Mouse (Mus musculus) heart, postnatal 36 days (tissue): ENCODE data around the gene Top3a. TPM values are rescaled to one million over a fixed set of nuclear protein-coding genes. Genes with fewer than 3 reads are reported as not detected.
"Not testable (repeated sequence)": the region's sequence is repeated elsewhere in the genome, so short reads cannot be mapped to it uniquely, and the experiment has no call there.

Source experiments
- DNase-seq, 2 experiments: peaks; one replicate each; pipeline ENCODE4 v3.0.0; 2021 to 2022
- intact Hi-C: fragments of 180-260 bp; cut with DNase I; formaldehyde crosslinking; loops from one replicate; pipeline ENCODE4 v1.15.1; 2025
- total RNA-seq, 2 experiments: library from RNA; stranded (reverse); gene quantifications; 2 replicates each; pipeline ENCODE4 v1.2.3; 2021

Gene Top3a
- total RNA-seq, result 1 to 10 TPM; 4.5 to 5.3 TPM

GRCm38 (mm10) chr11:60776829-60777740, at the start of gene Top3a, which contains the start of gene Smcr8:
Gene Top3a, minus strand, starts transcription at chr11:60777365.
Gene Smcr8, plus strand, starts transcription at chr11:60777524.
- intact Hi-C loops, result loop anchor here (2.0 kb wide), 4 partner anchors 48 to 102 kb away; partner anchors contain the start of genes Dhrs7b, Mief2 and Tmem11
- peak; percentile 82 to 91 for DNase-seq

DNA sequence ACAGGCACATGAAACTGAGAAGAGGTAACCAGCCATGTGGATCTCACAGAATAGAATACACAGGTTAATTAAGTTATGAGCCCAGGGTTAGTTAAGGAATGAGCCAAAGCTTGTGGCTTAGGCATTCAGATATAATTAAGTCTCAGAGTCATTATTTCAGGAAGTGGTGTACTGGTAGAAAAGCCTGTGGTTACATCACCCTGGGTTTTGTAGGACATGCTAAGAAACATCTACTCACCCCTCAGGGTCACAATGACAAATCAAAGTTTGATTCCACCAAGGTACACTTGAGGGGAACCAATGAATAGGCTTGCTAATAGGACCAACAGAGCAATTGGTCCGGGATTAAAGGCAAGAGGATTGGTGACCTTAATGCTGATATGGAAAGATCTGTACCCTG, 49.5 kb upstream of the Top3a start:
- intact Hi-C loops, result loop anchor here (5.0 kb wide), 1 partner anchor 269 kb away; no protein-coding TSS in a partner anchor
- no peak for DNase-seq

GRCm38 (mm10) chr11:60825191-60825590, 48.0 kb upstream of the Top3a start:
- no peak for DNase-seq
- intact Hi-C loops, result loop anchor here (5.0 kb wide), 1 partner anchor 268 kb away; no protein-coding TSS in a partner anchor

DNA sequence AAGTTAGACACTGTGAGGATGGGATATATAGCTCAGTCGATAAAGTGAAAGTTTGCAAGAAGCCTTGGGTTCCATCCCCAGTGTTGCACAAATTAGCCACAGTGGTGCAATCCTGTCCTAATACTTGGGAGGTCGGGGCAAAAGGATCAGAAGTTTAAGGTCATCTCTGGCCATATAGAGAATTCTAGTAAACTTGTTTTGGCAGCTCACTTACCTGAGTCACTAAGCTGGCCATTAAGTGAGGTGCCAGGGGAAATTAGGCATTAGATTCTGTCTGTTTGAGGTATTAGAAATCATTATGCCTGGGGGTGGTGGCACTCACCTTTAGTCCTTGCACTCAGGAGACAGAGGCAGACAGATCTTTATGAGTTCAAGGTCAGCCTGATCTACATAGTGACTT, 46.6 kb upstream of the Top3a start:
- DNase-seq, result no peak
- intact Hi-C loops, result no loop called here

- intact Hi-C loops, result no loop called here
Observed at GRCm38 (mm10) chr11:60816398-60816797, 39.2 kb upstream of the Top3a start.

GRCm38 (mm10) chr11:60811618-60812017, 34.5 kb upstream of the Top3a start, which contains the start of gene Shmt1:
Gene Shmt1, minus strand, starts transcription at chr11:60811718.
- intact Hi-C loops, DNase-seq: not testable (repeated sequence)

More at GRCm38 (mm10) chr11:60816398-60816797, 39.2 kb upstream of the Top3a start:
- DNase-seq, result no peak

DNA sequence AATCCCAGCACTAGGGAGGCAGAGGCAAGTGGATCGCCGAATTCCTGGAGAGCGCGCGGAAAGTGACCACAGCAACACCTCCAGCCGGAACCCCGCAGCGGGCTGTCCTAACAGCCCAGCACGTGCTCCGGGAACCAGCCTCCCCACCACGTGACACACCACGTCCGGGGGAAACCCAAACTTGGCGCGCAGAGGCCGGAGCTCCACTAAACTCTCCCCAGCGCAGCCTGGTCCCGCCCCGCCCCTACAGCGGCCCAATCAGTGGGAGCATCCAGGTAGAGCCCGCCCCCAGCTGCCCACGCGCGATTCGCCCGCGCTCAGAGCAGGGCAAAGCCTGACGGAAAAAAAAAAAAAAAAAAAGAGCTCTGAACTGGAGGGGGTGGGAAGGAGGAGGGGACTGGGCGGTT, 33.9 kb upstream of the Top3a start:
- intact Hi-C loops, result no loop called here
- DNase-seq, result peak; percentile 89 to 91

- no peak for DNase-seq
- intact Hi-C loops, result no loop called here
Observed at GRCm38 (mm10) chr11:60810046-60810965, 33.1 kb upstream of the Top3a start.

DNA sequence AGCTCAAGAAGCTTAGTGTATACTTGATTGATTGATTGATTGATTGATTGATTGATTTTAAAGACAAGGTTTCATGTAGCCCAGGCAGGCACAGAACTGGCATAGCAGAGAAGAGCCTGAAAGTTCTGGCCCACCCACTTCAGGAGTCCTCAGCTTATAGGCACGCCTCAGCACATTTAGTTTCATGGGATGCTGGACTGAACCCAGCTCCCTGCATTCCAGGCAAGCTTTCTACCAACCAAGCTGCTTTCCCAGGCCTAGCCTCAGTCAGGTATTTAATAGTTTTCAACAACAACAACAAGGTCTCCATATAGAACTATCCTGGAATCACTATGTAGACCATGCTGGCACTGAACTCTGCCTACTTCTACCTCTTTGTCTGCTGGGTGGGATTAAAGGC, 32.4 kb upstream of the Top3a start:
- DNase-seq, result no peak
- intact Hi-C loops, result loop anchor here (2.0 kb wide), 1 partner anchor 29 kb away; no protein-coding TSS in a partner anchor

DNA sequence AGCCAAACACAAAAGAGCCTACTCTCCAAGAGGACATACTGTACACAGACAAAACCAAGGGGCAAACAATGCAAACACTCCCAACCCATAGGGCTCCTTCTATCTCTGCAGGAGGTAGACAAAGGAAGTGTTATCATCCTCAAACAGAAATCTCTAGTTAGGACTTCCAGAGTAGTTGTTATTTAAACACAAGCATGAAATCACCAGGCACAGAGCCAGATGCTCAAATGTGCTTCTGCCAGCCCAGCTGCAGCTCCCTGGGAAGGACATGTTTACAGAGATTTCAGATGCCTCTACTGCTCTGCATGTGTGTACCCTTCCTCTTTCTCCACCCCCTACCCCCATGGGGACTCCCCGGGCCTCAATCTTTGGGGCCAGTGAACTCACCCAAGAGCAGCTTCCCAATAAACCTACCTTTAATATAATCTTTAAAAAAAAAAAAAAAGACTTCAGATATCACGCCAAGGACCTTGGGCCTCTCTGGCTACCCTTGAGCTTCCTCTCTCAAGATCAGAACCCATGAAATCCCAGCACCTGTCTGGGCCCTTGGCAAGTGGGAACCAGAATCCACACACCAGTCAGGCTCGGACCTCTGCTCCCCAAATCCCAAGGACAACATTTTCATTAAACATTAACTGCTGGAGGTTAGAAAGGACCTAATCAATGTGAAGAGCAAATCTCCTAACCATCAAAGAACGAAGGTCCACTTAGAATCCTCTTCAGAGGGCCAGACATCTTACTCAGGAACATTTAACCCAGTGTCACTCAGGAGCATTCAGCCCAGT, 31.3 kb upstream of the Top3a start:
- peak; percentile 24 to 38 for DNase-seq
- intact Hi-C loops, result loop anchor here (2.0 kb wide), 1 partner anchor 28 kb away; no protein-coding TSS in a partner anchor

GRCm38 (mm10) chr11:60800892-60801291, 23.7 kb upstream of the Top3a start:
- no peak for DNase-seq
- intact Hi-C loops, result no loop called here

DNA sequence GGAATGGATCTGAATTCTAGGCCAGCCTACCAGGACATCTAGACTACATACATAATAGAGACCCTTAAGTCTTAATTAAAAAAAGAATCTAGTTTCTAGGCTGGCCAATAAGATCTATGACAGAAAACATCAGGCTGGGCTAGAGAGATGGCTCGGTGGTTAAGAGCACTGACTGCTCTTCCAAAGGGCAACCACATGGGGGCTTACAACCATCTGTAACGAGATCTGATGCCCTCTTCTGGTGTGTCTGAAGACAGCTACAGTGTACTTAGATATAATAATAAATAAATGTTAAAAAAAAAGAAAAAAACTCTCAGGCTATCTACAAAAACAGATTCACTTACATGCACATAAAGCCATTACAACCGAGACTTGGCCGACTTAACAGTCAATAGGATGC, 22.8 kb upstream of the Top3a start:
- intact Hi-C loops, result no loop called here
- DNase-seq, result no peak

- no peak for DNase-seq
- intact Hi-C loops, result no loop called here
Observed at GRCm38 (mm10) chr11:60796342-60796741, 19.2 kb upstream of the Top3a start.

GRCm38 (mm10) chr11:60790472-60790871, 13.3 kb upstream of the Top3a start:
- no peak for DNase-seq
- intact Hi-C loops, result no loop called here

- peak; percentile 26 to 57 for DNase-seq
Observed at GRCm38 (mm10) chr11:60787595-60787994, 10.4 kb upstream of the Top3a start.

GRCm38 (mm10) chr11:60784179-60784922, 7.2 kb upstream of the Top3a start:
- intact Hi-C loops, result no loop called here
- no peak for DNase-seq

More at GRCm38 (mm10) chr11:60787595-60787994, 10.4 kb upstream of the Top3a start:
- intact Hi-C loops, result no loop called here

DNA sequence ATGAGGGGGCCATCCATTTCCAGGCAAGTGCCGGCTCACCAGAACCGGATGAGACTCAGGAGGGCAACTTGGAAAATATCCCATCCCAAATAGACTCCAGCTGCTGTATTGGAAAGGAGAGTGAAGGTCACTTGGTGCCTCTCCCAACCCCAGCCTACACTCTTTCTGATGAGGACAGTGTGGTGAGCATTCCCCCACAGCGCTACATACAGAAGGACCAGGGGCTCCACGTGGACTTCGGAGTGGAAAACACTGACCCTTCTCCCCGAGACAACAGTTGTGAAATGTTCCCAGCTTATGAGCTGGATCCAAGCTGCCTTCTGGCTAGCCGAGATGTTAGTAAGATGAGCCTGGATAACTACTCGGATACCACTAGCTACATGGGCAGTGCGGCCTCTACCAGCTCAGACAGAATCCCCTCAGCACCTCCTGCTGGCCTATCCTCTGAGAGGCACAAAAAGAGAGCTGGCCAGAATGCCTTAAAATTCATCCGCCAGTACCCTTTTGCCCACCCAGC, 2.6 kb upstream of the Top3a start:
- DNase-seq, result no peak
- intact Hi-C loops, result loop anchor here (2.0 kb wide), 1 partner anchor 29 kb away; no protein-coding TSS in a partner anchor

DNA sequence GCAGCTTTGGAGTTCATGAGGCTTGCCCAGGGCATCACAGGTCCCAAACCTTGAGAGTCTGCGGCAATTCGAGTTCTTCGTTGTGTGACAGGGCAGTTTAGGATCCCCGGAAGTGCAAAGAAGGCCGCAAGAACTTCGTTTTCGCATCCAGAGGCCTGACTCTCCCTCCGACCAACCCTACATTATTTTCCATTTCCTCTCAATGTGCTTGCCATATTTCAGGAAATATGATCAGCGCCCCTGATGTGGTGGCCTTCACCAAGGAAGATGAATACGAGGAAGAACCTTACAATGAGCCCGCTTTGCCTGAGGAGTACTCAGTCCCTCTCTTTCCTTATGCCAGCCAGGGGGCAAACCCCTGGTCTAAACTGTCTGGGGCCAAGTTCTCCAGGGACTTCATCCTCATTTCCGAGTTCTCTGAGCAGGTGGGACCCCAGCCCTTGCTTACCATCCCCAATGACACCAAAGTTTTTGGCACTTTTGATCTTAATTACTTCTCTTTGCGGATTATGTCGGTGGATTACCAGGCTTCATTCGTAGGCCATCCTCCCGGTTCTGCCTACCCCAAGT, 721 bp upstream of the Top3a start:
- intact Hi-C loops, result loop anchor here (2.0 kb wide), 4 partner anchors 49 to 101 kb away; partner anchors contain the start of genes Dhrs7b, Mief2 and Tmem11
- DNase-seq, result no peak
